Mouse (Mus musculus): ENCODE measurements at regions not wholly inside any gene's neighbourhood (a gene's known extent, or its start where the extent isn't known, plus 50 kb on each side); places are given as distances from the start of the nearest gene placed in this dataset.

DNA sequence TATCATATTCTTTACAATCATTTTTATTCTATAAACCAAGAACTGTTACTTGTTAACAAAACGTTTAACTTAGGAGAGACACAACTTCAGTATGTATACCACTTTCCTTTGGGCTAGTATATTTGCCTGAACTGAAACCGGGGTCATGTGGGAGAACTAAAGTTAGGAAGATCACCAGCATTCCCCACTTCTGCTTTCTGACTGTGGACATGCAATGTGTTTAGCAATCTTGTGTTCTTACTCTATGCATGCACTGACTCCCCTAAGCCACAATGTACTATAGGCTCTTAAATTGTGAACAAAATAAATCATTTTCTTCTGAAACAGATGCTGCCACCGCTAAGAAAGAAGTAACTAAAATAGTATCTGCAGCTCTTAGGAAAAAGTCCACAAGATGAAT, 412.7 kb upstream of the Lingo2 start:
- TF ChIP-seq SIN3A (IDR thresholded peaks at IDR 0.05; ENCODE audit: low read length) (no peak), ZC3H11A (IDR thresholded peaks at IDR 0.05; ENCODE audit: low read depth, low read length) (no peak), POLR2A (IDR thresholded peaks at IDR 0.05; ENCODE audit: control insufficient read depth in 1 of 2, insufficient read depth in 1 of 2, low read depth in 1 of 2, low read length in 2 of 2, poor library complexity in 1 of 2) (no peak), TAL1 (IDR thresholded peaks at IDR 0.05; ENCODE audit: low read length) (no peak), POLR2AphosphoS2 (IDR thresholded peaks at IDR 0.05; ENCODE audit: low read length) (no peak), E2F4 (IDR thresholded peaks at IDR 0.05; ENCODE audit: borderline replicate concordance, low read depth, low read length) (no peak), EP300 (IDR thresholded peaks at IDR 0.05; ENCODE audit: low read depth in 1 of 2, low read length in 2 of 2) (no peak), USF1 (IDR thresholded peaks at IDR 0.05; ENCODE audit: low read depth, low read length) (no peak), CTCF (IDR thresholded peaks at IDR 0.05 in 2 of 3, conservative IDR thresholded peaks at IDR 0.05 in 1 of 3; ENCODE audit: control insufficient read depth in 1 of 3, insufficient read depth in 1 of 3, low read depth in 2 of 3, low read length in 3 of 3, poor library complexity in 1 of 3, severe bottlenecking in 1 of 3) (no peak), RAD21 (IDR thresholded peaks at IDR 0.05; ENCODE audit: low read depth, low read length) (no peak), NELFE (IDR thresholded peaks at IDR 0.05; ENCODE audit: low read depth, low read length) (no peak), RCOR1 (IDR thresholded peaks at IDR 0.05; ENCODE audit: low read depth, low read length) (no peak)

All from MEL (cell line).